In genomic region chr13:31465141-31465540, GRCm38 (mm10) we compare ENCODE assay signal across 17 mouse cellular contexts.
"Had no signal": no experiment of that assay in that cellular context is flagged by ENCODE, and none has a peak within 500 bp of the region (broad histone marks: within the 10 kb centered on the region; RNA-seq: fewer than 3 reads in every experiment).

No protein-coding gene starts in this region.

- H3K4me3 ChIP-seq: liver, embryonic 15.5 days; lung, embryonic 15.5 days; megakaryocyte, embryonic 14.5 days; midbrain, embryonic 13.5 days; midbrain, embryonic 15.5 days; neural tube, embryonic 12.5 days; stomach, embryonic 15.5 days had no signal

- H3K4me2 ChIP-seq: liver, embryonic 15.5 days; lung, embryonic 15.5 days; midbrain, embryonic 11.5 days; midbrain, embryonic 13.5 days; midbrain, embryonic 15.5 days; neural tube, embryonic 12.5 days; stomach, embryonic 15.5 days had no signal

- H3K27me3 ChIP-seq: liver, embryonic 15.5 days; lung, embryonic 15.5 days; megakaryocyte, embryonic 14.5 days; midbrain, embryonic 13.5 days; midbrain, embryonic 15.5 days; neural tube, embryonic 12.5 days; stomach, embryonic 15.5 days had no signal

- H3K4me1 ChIP-seq: liver, embryonic 15.5 days; lung, embryonic 15.5 days; megakaryocyte, embryonic 14.5 days; midbrain, embryonic 13.5 days; midbrain, embryonic 15.5 days; neural tube, embryonic 12.5 days; stomach, embryonic 15.5 days had no signal

- DNase-seq: liver, postnatal 0 days; lung, adult 2 months; lung, postnatal 14 days; lung, postnatal 36 days; right cerebral cortex, postnatal 14 days; thymus, postnatal 14 days; thymus, postnatal 36 days had no signal

- H3K27ac ChIP-seq: liver, embryonic 15.5 days; lung, embryonic 15.5 days; macrophage; midbrain, embryonic 13.5 days; midbrain, embryonic 15.5 days; neural tube, embryonic 12.5 days; stomach, embryonic 15.5 days; stomach, postnatal 0 days had no signal

- H3K36me3 ChIP-seq: liver, embryonic 15.5 days; lung, embryonic 15.5 days; midbrain, embryonic 13.5 days; midbrain, embryonic 15.5 days; neural tube, embryonic 12.5 days; stomach, embryonic 15.5 days had no signal
